Mouse (Mus musculus) E14TG2a.4 (cell line): ENCODE results near the gene Fam83b.

Experiments used
- CTCF ChIP-seq: conservative IDR thresholded peaks from 2 replicates; pipeline ENCODE4 v1.5.1; 2014; ENCODE audit warnings: low read length
- NANOG ChIP-seq: IDR thresholded peaks from 2 replicates; pipeline ENCODE4 v1.6.1; 2014; ENCODE audit warnings: borderline replicate concordance, low read length, mixed read lengths
- POU5F1 ChIP-seq: IDR thresholded peaks from 2 replicates; pipeline ENCODE4 v1.6.1; 2014; ENCODE audit warnings: low read length, borderline replicate concordance

DNA sequence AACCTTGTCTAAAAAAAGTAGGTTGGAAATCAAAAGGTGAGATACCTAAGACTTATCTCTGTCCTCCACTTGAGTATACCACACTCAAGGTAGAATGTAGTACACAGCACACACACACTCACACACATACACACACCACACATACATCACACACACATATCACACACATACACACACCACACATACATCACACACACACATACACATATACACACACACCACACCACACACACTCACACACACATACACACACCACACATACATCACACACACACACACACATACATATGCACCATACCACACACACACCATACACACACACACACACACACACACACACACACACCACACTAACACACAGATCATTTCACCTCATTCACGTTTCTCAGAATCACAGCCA is 2.8 kb downstream of the Fam83b start:
- no peak for TF ChIP-seq CTCF
- no peak for TF ChIP-seq POU5F1
- no peak for TF ChIP-seq NANOG
